Mouse (Mus musculus): Measurements from ENCODE around the gene Mrln. TPM values are rescaled to one million over a fixed set of nuclear protein-coding genes. Genes with fewer than 3 reads are reported as not detected.

The Mrln gene
- total RNA-seq, 2 experiments from 2014 or later, result 97.0 to 105 TPM

DNA sequence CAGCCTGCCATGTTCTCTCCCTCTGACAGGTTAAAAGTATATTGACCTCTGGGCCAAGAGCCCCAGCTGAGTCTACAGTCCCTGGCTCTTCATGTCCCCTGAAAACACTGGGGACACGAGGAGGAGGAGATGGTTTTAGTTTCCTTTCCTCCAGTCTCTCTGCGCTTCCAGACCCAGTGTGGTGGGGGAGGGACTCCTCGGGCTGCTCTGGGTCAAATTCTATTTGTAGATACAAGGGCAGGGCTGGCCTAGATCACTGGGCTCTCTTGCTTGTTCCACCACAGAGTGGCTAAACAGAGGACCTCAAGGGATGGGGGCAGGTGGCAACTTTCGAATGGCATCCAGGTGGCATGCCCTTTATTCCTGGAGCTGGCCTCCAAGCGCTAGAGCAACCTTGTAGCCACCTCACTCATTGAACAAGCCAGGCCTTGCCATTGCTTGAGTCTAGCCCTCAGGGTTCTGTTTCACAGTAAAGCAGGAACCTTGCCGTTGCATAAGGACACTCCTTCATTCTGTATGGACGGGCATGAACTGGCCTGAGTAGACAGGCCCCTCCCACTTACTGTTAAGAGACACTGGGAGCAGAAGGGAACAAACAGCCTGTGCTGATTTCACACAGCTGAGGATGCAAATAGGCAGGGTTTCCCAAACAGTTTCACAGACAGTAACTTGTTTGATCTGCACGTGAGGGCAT lies 38.4 kb downstream of the Mrln start:
- intact Hi-C loops (cut with DNase I; ENCODE audit: low total_unique reads), result no loop called here
- peak; percentile 19 for DNase-seq

DNA sequence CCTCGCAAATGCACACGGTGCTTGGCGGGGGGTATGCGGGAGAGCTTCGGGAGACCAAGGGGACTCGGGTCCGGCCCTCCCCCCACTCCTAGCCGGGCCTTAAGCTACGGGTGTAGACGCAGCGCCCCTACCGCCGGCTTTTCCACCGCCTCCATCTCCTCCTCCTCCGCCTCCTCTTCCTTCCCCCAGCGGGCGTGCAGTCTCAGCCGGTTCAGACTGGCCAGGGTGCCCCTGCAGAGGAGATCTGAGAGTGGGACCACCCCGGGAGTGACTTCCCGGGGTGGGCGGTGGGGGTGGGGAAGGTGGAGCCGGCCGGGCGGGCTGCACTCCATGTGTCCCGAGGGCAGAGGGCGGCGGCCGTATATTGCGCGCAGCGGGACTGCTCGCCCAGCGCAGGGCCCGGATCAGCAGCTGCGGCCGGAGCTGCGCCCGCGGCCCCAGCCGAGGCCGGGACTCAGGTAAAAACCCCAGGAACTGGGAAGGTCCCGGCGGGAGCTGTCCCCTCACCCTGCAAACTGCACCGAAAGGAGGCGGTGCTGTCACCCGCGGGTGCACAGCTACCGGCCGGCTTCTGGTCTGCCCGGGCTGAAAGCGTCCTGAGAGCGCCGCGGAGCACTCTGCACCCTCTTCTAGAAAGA lies 40.6 kb downstream of the Mrln start, which contains the start of gene Slc16a9:
TSS of gene Slc16a9 (plus strand) at position 180 of the 638 bp plus-strand sequence.
- intact Hi-C loops (cut with DNase I; ENCODE audit: low total_unique reads), result no loop called here
- peak; percentile 78 for DNase-seq

DNA sequence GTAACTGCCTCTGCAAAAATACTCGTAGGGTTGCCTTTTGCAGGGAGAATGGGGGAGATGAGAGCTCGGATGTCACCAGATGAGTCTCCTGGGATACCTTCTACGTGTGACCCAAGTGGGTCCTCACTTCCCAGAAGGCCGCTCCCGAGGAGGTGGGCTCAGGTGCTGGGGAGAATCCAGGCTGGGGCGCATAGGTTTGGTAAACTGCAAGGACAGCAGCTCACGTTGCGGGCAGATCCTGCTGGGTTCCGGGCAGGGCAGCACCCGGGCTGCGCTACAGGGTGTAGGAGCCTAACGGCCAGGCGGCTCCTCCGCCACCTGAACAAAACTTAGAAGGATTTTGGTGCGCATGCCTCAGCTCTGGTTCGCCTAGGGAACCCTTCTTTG lies 41.1 kb downstream of the Mrln start:
- intact Hi-C loops (cut with DNase I; ENCODE audit: low total_unique reads), result no loop called here
- peak; percentile 42 for DNase-seq

DNA sequence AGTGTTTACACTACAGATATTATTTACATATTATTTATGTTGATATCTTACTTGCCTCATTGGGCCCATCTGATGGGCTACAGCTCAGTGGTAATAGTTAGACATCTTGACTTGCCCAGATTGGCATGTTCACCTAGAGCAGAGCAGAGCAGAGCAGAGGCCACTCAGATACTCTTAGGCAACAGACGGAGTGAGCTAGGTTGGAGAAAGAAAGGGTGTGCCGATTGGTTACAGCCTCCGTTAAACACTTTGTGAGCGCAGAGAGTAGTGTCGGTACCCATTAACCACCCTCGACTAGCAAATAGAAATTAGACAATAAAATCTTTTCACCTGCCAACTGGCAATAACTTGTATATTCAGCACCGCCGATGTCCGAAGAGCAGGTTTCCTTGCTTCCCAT lies 41.6 kb downstream of the Mrln start:
- DNase-seq, result no peak
- intact Hi-C loops (cut with DNase I; ENCODE audit: low total_unique reads), result no loop called here

DNA sequence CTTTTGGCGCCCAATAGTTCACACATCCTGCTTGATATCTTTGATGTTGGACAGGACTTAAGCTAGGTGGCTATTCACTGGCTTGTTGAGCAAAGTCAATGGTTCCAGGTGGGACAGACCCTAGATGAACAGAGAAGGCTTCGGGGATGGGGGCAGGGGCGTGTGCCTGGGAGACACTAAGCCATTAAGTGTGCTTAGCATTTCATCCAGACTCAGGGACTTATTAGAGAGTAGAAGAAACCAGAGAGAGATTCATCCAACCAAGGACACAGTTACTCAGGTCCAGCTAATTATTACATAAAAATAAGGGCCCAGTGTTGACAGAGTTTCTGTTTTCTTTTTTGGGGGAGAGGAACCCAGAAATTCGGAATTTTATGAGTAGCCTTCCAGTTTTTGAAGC lies 45.9 kb downstream of the Mrln start:
- DNase-seq, result no peak
- intact Hi-C loops (cut with DNase I; ENCODE audit: low total_unique reads), result loop anchor here (10.0 kb wide), 1 partner anchor 56 kb away; no protein-coding TSS in a partner anchor

DNA sequence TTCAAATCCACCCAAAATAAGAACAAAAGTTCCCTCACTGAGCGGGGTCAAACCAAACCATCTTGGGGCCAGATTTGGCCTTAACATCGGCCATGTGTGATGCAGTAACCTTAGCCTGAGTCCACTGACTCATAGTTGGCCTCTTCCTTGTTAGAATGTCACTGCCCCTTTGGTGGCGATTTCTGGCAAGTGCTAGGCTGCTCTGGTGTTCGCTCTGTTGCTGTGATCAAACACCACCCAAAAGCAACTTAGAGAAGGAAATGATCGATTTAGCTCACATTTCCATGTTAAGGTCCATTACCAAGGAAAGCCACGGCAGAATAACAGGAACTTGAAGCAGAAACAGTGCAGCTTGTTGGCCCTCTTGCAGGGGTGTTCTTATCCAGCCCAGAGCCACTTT lies 46.3 kb downstream of the Mrln start:
- DNase-seq, result peak; percentile 26

DNA sequence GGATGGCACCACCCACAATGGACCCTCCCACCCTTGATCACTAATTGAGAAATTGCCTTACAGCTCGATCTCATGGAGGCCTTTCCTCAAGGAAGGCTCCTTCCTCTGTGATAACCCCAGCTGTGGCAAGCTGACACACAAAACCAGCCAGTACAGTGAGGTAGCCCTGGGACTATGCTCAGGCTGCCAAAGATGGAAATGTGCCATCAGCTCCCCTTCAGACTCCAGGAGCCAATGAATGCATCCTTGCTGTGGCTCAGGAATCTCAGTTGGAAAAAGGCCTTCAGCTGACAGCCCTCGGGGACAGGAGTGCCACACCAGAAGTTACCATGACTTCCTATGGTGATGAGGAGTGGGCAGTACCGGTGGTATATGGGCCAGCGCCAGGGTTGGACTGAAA lies 50.2 kb downstream of the Mrln start:
- peak; percentile 29 for DNase-seq
- intact Hi-C loops (cut with DNase I; ENCODE audit: low total_unique reads), result loop anchor here (10.0 kb wide), 1 partner anchor 60 kb away; no protein-coding TSS in a partner anchor

More for the DNA sequence above, 46.3 kb downstream of the Mrln start:
- intact Hi-C loops (cut with DNase I; ENCODE audit: low total_unique reads), result loop anchor here (10.0 kb wide), 1 partner anchor 56 kb away; no protein-coding TSS in a partner anchor

DNA sequence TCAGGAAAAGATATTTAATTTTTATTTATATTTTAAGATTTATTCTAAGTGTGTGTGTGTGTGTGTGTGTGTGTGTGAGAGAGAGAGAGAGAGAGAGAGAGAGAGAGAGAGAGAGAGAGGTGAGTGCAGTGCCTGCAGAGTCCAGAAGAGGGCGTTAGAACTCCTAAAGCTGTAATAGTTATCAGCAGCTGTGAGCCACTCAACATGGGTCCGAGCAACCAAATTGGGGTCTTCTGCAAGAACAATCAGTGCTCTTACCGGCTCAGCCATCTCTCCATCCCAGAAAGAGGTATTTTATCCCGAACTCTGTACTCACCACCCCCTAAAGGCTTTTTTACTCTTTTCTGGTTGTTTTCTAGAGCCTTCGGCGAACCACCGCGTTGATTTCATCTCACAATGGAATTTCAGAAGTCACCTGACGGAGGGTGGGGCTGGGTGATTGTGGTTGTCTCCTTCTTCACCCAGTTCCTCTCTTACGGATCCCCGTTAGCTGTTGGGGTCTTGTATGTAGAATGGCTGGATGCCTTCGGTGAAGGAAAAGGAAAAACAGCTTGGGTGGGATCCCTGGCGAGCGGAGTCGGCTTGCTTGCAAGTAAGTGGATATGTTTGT lies 51.2 kb downstream of the Mrln start:
- no peak for DNase-seq
- intact Hi-C loops (cut with DNase I; ENCODE audit: low total_unique reads), result loop anchor here (10.0 kb wide), 1 partner anchor 61 kb away; no protein-coding TSS in a partner anchor

DNA sequence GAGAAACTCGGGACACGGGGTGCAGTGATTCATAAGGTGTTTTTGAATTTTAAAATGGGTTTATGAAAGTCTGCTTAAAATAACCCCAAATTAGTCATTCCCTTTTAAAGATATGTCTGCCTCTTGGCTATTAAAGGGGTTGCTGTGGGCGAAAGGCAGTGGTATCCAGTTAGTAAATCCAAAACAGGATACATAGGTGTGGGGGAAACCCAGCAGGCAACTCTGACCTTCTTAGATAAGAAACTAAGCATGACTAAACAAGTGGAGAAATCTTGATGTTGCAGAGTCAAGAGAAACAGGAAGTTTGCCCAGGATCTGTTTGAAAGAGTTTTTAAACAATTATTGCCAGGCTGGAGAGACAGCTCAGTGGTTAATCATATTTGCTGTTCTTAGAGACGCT lies 52.6 kb downstream of the Mrln start:
- DNase-seq, result no peak
- intact Hi-C loops (cut with DNase I; ENCODE audit: low total_unique reads), result loop anchor here (10.0 kb wide), 1 partner anchor 62 kb away; no protein-coding TSS in a partner anchor

DNA sequence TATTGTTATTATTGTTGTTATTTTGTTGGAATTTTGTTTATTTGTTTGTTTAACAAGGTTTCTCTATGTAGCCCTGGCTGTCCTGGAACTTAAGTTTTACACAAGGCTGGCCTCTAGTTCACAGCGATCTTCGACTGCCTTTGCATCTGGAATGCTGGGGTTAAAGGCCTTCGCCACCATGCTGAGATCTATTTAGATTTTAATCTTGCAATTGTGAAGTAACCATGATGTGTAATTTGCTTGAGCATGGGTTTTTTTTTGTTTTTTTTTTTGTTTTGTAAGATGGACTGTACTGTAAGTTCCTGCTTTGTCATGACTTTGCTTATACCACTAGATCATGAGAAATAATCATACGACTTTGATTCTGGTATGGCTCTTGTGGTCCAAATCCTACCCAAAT lies 56.4 kb downstream of the Mrln start:
- intact Hi-C loops (cut with DNase I; ENCODE audit: low total_unique reads), result no loop called here

DNA sequence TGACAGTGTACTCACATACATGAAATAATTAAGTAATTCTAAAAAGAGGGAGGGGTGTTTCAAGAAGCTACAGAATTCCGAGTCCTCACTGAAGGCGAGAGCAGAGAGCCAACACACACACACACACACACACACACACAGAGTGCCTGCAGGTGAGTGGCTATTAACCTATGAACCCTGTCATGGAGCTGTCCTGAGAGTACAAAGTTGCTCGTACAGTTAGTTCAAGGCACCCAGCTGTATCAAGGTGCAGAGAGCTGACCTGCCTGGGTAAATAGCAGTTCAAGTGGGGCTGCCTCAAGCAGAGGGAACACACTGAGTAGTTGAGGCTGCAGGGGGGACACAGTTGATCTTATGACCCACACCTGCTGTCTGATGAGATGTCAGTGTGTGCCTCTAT lies 57.6 kb downstream of the Mrln start:
- DNase-seq, result no peak
- intact Hi-C loops (cut with DNase I; ENCODE audit: low total_unique reads), result no loop called here

More for the DNA sequence above, 56.4 kb downstream of the Mrln start:
- no peak for DNase-seq

DNA sequence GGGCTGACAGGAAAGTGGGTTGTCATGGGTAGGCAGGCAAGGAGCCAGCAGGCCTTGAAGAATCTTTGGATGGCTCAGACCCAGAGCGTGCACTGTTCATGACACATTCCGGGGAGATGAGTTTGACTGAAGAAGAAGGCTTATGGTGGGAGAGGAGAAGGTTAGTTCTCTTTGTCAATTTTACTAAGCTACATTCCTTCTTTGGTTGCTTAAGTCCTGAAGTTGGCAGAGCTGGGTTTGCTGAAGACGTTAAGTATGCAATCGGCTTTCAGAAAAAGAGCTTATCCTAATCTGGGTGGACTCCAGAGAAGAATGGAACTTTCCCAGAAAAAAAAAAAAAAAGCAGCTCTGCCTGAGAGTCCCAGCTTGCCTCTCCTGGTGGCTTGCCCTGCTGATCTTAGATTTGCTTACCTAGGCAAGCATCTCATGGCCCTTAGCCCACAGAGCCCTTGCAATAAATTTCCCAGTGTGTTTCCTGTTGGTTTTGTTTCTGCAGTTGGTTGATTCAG lies 59.3 kb downstream of the Mrln start:
- intact Hi-C loops (cut with DNase I; ENCODE audit: low total_unique reads), result no loop called here
- no peak for DNase-seq

DNA sequence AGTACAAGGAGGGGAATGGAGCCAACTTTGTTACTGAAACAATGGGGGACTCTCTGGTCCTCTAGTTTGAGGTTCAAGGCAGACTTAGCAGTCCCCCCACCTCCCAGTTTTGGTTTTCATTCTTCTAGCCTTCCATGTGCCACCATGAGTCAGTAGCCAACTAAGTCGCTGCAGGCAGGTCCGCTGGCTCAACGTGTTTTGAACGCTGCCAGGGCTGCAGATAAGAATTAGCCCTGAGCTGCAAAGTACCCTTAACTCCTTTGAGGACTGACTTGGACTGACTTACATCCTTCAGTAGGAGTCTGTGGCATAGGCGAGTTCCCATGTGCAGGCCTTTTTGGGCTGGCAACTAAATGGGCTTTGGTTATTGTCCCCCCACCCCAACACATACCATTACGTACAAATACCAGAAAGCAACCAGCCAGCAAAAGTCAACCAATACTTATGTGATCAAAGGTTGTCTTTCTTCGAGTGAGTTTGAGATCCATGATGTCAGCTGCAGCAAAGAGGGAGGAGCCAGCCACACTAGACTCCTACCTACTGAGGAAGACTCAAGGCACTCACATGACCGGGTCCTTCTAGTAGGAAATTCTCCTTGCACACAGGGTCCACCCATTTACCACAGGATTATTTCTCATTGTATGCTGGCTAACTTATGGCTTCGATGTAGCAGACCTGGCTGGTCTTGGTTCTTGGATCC lies 60.0 kb downstream of the Mrln start:
- intact Hi-C loops (cut with DNase I; ENCODE audit: low total_unique reads), result no loop called here
- DNase-seq, result no peak

DNA sequence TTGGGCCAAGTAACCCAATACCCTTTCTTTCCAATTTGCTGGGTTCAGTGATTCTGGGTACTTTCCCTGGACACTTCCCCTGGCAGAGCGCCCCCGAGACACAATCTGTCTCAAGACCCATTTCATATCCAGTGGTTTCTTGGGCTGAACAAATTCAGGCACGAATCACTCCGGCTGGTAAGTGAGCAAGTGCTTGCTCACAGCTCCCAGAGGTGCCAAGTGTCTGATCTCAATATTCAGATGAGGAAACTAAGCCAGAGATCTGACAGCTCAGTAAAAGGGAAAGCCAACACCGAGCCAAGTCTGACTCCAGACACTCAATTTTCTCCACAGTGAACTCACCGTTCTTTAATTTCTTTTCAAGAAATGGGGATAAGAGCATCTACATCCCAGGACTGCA lies 62.0 kb downstream of the Mrln start:
- DNase-seq, result no peak
- intact Hi-C loops (cut with DNase I; ENCODE audit: low total_unique reads), result no loop called here

DNA sequence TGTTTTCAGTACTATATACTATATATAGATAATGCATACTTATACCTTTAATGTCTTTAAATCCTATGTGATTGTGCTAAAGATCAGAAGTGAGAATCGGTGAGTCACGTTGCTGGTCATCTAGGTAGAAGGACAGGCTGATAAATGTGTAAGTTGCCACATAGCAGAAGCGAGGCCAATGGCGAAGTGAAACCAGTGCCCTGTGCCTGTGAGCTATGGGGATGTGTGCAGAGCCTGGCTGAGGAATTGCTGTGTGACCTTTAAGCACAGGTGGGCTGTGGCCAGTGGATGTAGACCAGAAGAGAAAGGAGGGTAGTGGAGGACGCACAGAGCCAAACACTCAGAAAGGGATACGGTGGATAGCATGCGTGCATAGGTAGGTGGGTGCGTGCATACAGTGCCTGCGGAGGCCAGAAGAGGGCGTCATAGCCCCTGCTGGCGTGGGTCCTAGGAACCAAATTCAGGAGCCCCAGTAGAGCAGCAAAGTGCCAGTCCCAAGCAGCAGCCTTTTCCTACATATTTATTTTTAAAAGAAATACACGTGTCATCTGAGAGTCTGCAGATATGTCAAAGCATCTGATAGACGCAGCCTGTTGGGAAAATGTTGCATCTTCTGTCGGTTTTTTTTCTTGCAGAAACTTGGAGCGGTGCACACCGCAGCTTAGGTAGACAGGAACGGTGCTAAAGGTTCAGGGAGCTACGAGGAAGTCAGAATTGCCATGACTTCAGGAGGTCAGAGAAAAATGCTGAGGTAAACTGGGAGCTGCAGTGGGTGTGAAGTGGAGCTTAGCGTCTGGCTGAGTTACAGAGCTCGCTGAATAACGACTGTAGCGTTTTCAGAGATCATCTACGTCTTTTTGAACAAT lies 64.3 kb downstream of the Mrln start:
- DNase-seq, result no peak
- intact Hi-C loops (cut with DNase I; ENCODE audit: low total_unique reads), result no loop called here
